Mouse (Mus musculus): ENCODE measurements at regions not wholly inside any gene's neighbourhood (a gene's known extent, or its start where the extent isn't known, plus 50 kb on each side); places are given as distances from the start of the nearest gene placed in this dataset.
A peak's percentile ranks its signal among the peaks of the same experiment; 100 is the strongest.

DNA sequence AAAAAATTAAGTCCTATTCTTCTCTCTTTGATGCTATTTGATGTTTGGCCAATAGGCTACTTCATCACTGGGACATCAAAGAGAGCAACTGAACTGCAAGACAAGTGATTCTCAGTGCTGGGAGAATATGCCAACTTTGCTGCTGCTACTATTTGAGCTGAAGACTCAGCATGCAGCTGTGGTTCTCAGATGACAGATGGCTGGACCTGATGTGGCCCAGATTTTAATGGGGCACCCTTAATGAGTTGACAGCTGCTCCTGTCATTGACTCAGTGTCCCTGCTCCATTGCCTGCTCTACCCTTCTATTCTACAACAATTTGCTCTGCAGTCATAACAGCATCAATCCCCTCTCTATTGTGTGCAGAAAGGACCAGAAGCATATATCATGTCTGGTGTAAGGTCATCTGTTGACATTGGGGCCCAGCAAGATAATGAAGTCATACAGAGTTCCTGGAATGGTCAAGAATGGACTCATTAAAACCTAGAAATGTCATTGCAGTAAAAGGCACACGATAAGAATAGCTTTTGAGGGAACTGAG, 231.1 kb upstream of the Auts2 start:
- TF ChIP-seq FLI1 (IDR thresholded peaks at IDR 0.05; ENCODE audit: low read length) (no peak), GATA1 (IDR thresholded peaks at IDR 0.05; ENCODE audit: borderline replicate concordance, low read length) (no peak)
- Histone ChIP-seq H3K4me1 (no peaks in the 10 kb centered on the region), H3K36me3 (replicated peaks; ENCODE audit: low read length) (no peaks in the 10 kb centered on the region), H3K4me3 (replicated peaks) (no peak overlapping the region), H3K27me3 (replicated peaks) (no peaks in the 10 kb centered on the region), H3K9me3 (peaks cover 16% of the 10 kb centered on the region; the same call in 1 of the 2 replicates)

DNA sequence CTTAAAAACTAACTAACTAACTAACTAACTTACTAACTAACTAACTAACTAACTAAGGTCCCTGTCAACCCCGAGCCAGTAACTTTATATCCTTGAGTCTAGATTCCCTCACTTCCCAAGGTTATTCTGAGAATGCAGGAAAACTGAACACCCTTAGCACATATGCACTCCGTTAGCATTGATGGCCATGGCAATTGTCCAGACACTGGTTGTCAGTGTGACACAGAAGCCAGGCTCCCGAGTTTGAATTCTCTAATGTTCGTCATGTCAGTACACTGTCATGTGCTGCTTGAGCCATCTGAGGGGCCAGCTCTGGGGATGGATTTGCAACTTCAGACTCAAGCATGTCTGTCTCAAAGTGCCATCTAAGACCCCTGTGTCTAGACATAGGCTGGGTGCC, 217.3 kb upstream of the Auts2 start:
- no peak overlapping the region for H3K4me3 ChIP-seq (replicated peaks)

DNA sequence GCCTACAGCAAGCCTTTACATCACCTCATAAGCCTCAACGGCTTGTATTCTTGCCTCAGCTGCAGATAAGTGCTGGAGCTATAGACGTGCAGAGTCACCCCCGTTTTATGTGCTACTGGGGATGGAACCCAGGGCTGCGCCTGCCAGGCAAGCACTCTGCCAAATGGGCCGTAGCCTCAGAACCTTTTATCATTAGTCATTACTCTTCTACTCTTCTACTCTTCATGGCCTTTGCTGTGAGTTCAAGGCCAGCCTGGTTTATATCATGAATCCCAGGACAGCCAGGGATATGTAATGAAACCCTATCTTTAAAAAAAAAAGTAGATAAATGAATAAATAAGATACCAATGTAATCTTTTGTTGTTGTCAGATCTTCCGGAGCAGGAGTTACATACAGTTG, 216.6 kb upstream of the Auts2 start:
- TF ChIP-seq GATA1 (IDR thresholded peaks at IDR 0.05; ENCODE audit: borderline replicate concordance, low read length) = no peak
- no peak for TF ChIP-seq FLI1 (IDR thresholded peaks at IDR 0.05; ENCODE audit: low read length)
- Histone ChIP-seq H3K36me3 (replicated peaks; ENCODE audit: low read length) (no peaks in the 10 kb centered on the region), H3K4me1 (no peaks in the 10 kb centered on the region), H3K9me3 (peaks cover 58% of the 10 kb centered on the region), H3K27me3 (replicated peaks) (no peaks in the 10 kb centered on the region), H3K4me3 (replicated peaks) (no peak overlapping the region)

More for the DNA sequence above, 217.3 kb upstream of the Auts2 start:
- no peak for TF ChIP-seq FLI1 (IDR thresholded peaks at IDR 0.05; ENCODE audit: low read length)
- TF ChIP-seq GATA1 (IDR thresholded peaks at IDR 0.05; ENCODE audit: borderline replicate concordance, low read length) = no peak
- H3K9me3 ChIP-seq = peaks cover 55% of the 10 kb centered on the region
- no peaks in the 10 kb centered on the region for H3K4me1 ChIP-seq
- no peaks in the 10 kb centered on the region for H3K27me3 ChIP-seq (replicated peaks)
- H3K36me3 ChIP-seq (replicated peaks; ENCODE audit: low read length) = no peaks in the 10 kb centered on the region

DNA sequence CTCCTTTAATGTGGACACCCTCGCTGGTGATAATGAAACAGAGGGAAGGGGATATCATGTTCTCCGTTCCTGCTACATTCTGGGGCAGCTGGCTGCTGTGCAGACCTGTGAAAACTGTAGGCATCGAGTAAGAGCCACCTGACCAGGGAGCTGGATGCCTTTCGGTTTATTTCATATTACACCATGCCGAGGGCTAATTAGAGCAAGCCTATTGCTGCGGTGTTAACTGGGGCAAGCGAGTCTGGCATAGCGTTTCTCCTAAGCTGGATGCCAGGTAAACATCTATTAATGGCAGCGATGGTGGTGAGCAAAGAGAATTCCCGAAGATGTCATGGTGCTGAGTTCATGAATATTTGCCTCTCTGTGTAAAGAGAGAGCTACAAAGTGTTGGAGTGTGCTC, 215.8 kb upstream of the Auts2 start:
- TF ChIP-seq GATA1 (IDR thresholded peaks at IDR 0.05; ENCODE audit: borderline replicate concordance, low read length) = no peak
- no peak for TF ChIP-seq FLI1 (IDR thresholded peaks at IDR 0.05; ENCODE audit: low read length)
- no peaks in the 10 kb centered on the region for H3K36me3 ChIP-seq (replicated peaks; ENCODE audit: low read length)
- H3K27me3 ChIP-seq (replicated peaks) = no peaks in the 10 kb centered on the region
- peak overlapping the region; percentile 40 for H3K4me3 ChIP-seq (replicated peaks)
- peaks cover 59% of the 10 kb centered on the region for H3K9me3 ChIP-seq
- no peaks in the 10 kb centered on the region for H3K4me1 ChIP-seq

DNA sequence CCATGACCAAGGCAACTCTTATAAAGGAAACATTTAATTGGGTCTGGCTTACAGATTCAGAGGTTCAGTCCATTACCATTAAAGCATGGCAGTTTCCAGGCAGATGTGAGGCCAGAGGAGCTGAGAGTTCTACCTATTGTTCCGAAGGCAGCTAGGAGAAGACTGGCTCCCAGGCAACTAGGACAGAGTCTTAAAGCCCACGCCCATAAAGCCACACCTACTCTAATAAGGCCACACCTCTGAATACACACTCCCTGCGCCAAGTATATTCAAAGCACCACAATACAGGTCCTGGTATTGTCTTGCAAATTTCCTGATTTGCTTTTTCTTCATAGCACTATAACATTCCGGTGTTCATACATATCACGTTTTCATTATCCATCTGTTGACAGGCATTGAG, 194.8 kb upstream of the Auts2 start:
- Histone ChIP-seq H3K9me3 (peaks cover 48% of the 10 kb centered on the region), H3K36me3 (replicated peaks; ENCODE audit: low read length) (no peaks in the 10 kb centered on the region), H3K4me1 (no peaks in the 10 kb centered on the region), H3K4me3 (replicated peaks) (no peak overlapping the region), H3K27me3 (replicated peaks) (no peaks in the 10 kb centered on the region)
- TF ChIP-seq GATA1 (IDR thresholded peaks at IDR 0.05; ENCODE audit: borderline replicate concordance, low read length) (no peak), FLI1 (IDR thresholded peaks at IDR 0.05; ENCODE audit: low read length) (no peak)

DNA sequence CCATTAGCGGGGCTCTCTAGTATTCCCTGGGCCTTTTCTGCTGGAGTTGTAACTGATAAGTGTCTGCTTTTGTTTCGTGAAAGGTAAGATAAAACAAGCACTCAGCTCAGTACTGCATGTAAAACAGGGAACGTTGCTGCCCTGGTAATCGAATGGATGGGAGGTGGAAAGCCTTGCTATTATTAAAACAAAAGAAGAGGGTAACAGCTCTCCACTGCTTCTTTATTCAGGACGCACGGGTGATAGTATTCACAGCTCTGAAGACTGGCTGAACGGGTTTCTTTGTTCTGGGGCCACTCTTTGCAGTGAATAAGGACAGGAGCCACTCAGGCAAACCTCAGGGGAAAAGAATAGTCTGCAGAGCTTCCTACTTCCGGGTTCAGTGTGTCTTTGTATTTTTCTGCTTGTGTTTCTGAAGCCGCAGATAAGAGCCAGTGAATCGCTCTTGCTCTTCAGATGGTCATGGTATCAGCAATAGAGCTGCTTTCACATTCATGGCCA, 185.6 kb upstream of the Auts2 start:
- Histone ChIP-seq H3K4me1 (no peaks in the 10 kb centered on the region), H3K4me3 (replicated peaks) (no peak overlapping the region), H3K27me3 (replicated peaks) (no peaks in the 10 kb centered on the region), H3K36me3 (replicated peaks; ENCODE audit: low read length) (no peaks in the 10 kb centered on the region), H3K9me3 (peaks cover 37% of the 10 kb centered on the region)
- TF ChIP-seq FLI1 (IDR thresholded peaks at IDR 0.05; ENCODE audit: low read length) = no peak

DNA sequence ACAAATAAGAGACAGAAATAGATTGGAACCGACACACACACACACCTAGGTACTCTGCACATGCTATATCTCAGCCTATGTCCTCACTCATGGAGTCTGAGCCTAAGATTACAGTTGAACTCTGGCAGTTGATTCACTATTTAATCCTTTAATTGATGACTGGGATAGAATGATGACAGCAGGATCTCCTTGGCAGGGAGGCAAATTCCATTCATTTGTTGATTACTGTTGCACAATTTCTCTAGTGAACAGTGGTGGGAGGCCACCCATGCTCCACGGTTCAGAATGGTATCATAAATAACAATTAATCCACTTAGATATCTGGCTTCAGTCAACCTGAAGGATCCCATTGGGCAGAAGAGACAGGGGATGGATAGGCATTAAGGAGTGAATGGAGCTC, 181.3 kb upstream of the Auts2 start:
- no peaks in the 10 kb centered on the region for H3K27me3 ChIP-seq (replicated peaks)
- no peak overlapping the region for H3K4me3 ChIP-seq (replicated peaks)
- H3K4me1 ChIP-seq = no peaks in the 10 kb centered on the region
- H3K36me3 ChIP-seq (replicated peaks; ENCODE audit: low read length) = no peaks in the 10 kb centered on the region
- TF ChIP-seq GATA1 (IDR thresholded peaks at IDR 0.05; ENCODE audit: borderline replicate concordance, low read length) (no peak), FLI1 (IDR thresholded peaks at IDR 0.05; ENCODE audit: low read length) (no peak)
- H3K9me3 ChIP-seq = peaks cover 66% of the 10 kb centered on the region

DNA sequence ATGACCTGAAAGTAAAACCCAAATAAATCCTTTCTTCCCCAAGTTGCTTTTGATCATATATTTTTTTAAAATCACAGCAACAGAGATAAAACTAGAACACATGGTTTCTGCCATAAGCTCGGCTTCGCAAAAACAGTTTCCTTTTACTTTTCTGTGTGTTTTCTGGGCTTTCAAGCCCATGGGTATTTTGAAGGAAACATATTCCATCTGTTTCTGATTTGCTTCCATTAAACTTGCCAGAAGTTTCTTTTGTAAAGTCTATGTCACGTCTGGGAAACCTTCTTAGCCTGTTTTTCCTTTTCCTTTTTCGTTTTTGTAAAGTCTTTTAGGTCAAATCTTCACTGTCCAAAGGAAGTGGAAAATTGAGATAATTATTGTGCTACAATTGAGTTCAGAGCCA, 167.2 kb upstream of the Auts2 start:
- Histone ChIP-seq H3K36me3 (replicated peaks; ENCODE audit: low read length) (no peaks in the 10 kb centered on the region), H3K4me3 (replicated peaks) (no peak overlapping the region), H3K9me3 (peaks cover 49% of the 10 kb centered on the region), H3K27me3 (replicated peaks) (no peaks in the 10 kb centered on the region), H3K4me1 (no peaks in the 10 kb centered on the region)
- no peak for TF ChIP-seq FLI1 (IDR thresholded peaks at IDR 0.05; ENCODE audit: low read length)
- TF ChIP-seq GATA1 (IDR thresholded peaks at IDR 0.05; ENCODE audit: borderline replicate concordance, low read length) = no peak

DNA sequence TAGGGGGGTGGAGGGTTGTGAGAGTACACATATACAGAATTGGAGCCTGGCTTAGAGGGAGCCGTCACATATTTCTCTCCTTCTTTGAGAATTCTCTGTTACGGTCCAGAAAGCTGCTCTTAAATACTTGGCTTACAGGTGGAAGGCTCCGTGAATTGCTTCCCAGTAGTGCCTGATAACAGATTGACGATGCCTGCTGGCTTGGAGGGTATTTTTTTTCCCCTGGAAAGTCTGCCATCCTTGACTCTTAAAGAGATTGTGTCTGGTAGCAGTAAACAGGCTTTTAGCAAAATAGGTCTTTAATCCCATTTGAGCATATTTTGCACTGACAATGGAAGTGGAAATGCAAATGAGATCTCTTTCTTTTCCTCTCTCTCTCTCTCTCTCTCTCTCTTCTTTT, 164.4 kb upstream of the Auts2 start:
- no peaks in the 10 kb centered on the region for H3K4me1 ChIP-seq

DNA sequence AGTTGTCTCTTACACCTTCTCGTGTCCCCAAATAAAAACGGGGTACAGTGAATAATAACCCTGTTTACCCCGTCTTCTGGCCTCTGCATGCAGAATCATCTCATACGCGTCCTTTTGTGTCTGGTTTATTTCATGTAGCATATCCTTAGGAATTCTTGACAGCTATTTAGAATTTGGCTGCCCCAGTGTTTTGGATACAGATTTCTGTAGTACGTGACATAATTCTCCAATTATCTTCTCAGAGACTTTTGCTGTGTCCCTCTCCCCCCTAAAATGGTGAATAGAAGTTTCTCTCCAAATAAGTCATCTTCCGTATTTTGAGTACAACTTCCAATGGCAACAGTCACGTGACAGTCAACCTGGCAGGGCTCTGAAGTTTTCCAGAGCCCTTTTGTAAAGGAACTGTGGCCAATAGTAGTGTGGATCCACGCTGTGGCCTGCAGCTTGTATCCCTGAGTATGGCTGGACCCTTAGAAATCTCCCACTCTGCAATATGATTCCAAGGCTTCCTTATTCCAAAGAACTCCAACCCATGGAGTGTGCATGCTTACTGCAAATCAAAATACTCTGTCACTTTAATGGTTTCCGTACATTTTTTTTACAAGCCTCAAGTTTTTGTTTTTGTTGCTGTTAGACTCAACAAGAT, 160.4 kb upstream of the Auts2 start:
- H3K4me3 ChIP-seq (replicated peaks) = no peak overlapping the region
- H3K4me1 ChIP-seq = no peaks in the 10 kb centered on the region
- peaks cover 71% of the 10 kb centered on the region for H3K9me3 ChIP-seq
- no peaks in the 10 kb centered on the region for H3K27me3 ChIP-seq (replicated peaks)
- TF ChIP-seq FLI1 (IDR thresholded peaks at IDR 0.05; ENCODE audit: low read length) (no peak), GATA1 (IDR thresholded peaks at IDR 0.05; ENCODE audit: borderline replicate concordance, low read length) (no peak)
- no peaks in the 10 kb centered on the region for H3K36me3 ChIP-seq (replicated peaks; ENCODE audit: low read length)

More for the DNA sequence above, 164.4 kb upstream of the Auts2 start:
- TF ChIP-seq GATA1 (IDR thresholded peaks at IDR 0.05; ENCODE audit: borderline replicate concordance, low read length) (no peak), FLI1 (IDR thresholded peaks at IDR 0.05; ENCODE audit: low read length) (no peak)
- H3K4me3 ChIP-seq (replicated peaks) = no peak overlapping the region
- H3K36me3 ChIP-seq (replicated peaks; ENCODE audit: low read length) = no peaks in the 10 kb centered on the region
- peaks cover 55% of the 10 kb centered on the region for H3K9me3 ChIP-seq
- no peaks in the 10 kb centered on the region for H3K27me3 ChIP-seq (replicated peaks)

Data from megakaryocyte, embryonic 14.5 days (primary cell).